Mouse (Mus musculus): ENCODE data around the gene Acot4.
"Not testable (repeated sequence)": the region's sequence is repeated elsewhere in the genome, so short reads cannot be mapped to it uniquely, and the experiment has no call there.

The Acot4 gene

DNA sequence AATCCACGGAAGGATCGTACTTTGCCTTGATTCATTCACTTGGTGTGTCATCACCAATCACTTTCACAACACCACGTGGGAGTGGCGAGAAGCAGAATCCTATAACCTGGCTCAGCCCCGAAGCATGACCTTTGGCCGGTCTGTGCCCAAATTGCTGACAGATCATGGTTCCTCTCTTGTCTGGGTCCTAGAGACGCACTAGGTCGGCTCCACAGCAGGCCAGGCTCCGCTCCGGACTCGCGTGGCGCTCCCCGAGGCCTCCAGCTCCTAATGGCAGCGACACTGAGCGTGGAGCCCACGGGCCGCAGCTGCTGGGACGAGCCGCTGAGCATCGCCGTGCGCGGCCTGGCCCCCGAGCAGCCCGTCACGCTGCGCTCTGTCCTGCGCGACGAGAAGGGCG is at the start of gene Acot4:
Gene Acot4 (plus strand): TSS at position 139 of the 400 bp plus-strand sequence.
- ATAC-seq (ENCODE audit: low TSS enrichment), result peak; percentile 78; the same call in 1 of the 2 replicates

DNA sequence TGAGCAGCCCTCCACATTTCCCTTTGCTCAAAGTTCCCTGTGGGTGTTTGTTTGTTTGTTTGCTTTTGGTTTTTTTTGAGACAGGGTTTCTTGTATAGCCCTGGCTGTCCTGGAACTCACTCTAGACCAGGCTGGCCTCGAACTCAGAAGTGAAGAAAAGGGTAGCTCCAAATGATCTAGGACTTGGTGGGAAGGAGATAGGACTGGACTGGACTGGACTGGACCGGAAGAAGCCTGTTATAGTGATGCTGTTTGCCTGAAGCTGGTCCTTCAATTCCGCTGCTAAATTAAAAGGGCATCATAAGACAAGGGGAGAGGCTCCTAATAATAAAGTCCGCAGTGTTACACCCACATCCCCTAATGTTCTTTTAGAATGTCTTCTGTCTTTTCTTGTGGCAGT is 49.7 kb upstream of the Acot4 start:
- ATAC-seq (ENCODE audit: low TSS enrichment), result no peak

DNA sequence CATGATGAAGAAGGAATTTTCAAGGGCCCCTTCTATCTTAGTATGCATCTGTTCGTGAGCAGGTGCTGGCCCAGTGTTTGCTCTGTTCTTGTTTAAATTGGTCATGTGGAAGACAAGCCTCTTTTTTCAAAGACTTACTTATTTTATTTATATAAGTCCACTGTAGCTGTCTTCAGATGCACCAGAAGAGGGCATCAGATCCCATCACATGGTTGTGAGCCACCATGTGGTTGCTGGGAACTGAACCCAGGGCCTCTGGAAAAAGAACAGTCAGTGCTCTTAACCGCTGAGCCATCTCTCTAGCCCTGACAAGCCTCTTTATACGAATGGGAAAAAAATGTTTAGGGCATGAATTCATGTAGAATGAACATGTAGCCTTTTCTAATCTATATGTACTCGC is 48.8 kb upstream of the Acot4 start:
- ATAC-seq (ENCODE audit: low TSS enrichment), result no peak

DNA sequence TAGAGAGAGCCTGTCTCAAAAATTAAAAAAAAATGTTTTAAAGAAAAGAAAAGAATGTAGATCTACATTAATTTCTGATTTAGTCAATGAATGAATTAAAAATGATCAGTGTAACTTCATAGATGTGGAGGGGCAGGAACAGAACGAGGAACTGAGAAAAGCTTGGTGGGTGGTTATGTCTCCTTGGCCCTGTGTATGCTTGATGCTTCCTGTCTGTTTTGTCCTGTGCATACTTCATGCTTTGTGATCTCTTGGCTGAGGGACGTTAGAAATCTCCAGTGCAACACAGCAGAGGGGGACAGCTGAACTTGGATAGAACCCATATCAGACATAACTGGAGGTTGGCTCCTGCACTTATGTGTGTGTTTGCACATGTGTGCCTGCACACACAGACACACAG is 41.0 kb upstream of the Acot4 start:
- no peak for ATAC-seq (ENCODE audit: low TSS enrichment)

GRCm38 (mm10) chr12:83998341-83999107 is 39.7 kb upstream of the Acot4 start:
- peak; percentile 94 for ATAC-seq (ENCODE audit: low TSS enrichment)

DNA sequence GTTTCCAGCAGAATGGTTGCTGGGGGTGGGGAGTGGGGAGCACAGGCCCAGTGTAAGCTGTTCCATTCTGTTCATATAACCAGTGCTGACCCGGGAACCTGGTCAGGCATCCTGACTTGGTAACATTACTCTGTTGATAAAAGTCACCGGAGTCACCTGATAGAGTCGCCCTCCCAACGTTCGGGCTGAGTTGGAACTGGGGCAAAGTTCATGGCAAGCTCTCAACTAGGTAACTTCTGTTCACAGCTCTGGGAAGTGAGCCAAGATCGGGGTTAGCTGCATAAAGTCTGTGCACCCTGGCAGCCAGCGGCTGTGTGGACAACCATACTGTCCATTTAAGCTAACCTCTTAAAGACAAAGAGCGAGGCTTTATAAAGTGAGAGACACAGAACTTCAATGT is 38.9 kb upstream of the Acot4 start:
- not testable (repeated sequence) for ATAC-seq (ENCODE audit: low TSS enrichment)

- no peak for ATAC-seq (ENCODE audit: low TSS enrichment)
Measured at GRCm38 (mm10) chr12:84000418-84000817, 37.8 kb upstream of the Acot4 start.

- ATAC-seq (ENCODE audit: low TSS enrichment), result no peak
Measured at GRCm38 (mm10) chr12:84003866-84004265, 34.3 kb upstream of the Acot4 start.

DNA sequence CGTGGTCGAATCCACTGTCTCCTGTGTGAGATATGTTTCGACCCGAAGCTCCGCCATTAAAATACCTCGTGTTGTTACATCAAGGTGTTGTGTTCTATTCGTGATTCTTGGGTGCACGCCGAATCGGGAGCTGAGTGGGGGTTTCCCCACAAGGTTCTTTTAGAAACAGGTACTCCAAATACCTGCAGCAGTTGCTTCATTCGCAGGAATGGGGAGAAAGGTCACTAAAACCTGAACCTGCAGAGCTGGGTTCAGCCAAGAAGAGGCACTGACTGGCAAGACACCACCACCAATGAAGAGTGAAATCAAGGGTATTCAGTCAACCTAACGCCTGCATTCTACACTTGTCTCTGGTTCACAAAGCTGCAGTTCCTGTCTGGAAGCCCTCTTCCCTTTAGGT is 29.9 kb upstream of the Acot4 start:
- no peak for ATAC-seq (ENCODE audit: low TSS enrichment)

GRCm38 (mm10) chr12:84008729-84009128 is 29.4 kb upstream of the Acot4 start:
- ATAC-seq (ENCODE audit: low TSS enrichment), result no peak

DNA sequence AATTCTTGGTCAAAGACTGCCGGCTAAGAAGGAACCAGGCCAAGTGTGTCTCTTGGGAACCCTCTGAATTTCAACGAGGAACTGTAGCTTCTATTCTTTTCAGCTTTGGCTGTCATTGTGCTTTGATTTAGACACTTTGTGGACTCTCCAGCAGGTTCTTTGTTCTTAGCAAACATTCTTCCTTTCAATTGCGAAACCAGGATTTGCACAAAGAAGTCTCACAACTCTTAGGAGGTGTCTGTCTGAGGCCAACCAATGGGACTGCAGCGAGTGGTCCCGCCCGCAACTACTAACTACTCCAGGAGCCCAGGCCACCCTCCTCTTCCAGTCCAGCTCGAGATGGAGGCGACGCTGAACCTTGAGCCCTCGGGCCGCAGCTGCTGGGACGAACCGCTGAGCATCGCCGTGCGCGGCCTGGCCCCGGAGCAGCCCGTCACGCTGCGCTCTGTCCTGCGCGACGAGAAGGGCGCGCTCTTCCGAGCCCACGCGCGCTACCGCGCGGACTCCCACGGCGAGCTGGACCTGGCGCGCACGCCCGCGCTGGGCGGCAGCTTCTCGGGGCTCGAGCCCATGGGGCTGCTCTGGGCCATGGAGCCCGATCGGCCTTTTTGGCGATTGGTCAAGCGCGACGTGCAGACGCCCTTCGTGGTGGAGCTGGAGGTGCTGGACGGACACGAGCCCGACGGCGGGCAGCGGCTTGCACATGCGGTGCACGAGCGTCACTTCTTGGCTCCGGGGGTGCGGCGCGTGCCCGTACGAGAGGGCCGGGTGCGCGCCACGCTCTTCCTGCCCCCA is 28.8 kb upstream of the Acot4 start, which contains the start of gene Acot1:
Gene Acot1 (plus strand): TSS at position 320 of the 795 bp plus-strand sequence.
- ATAC-seq (ENCODE audit: low TSS enrichment), result peak; percentile 76

DNA sequence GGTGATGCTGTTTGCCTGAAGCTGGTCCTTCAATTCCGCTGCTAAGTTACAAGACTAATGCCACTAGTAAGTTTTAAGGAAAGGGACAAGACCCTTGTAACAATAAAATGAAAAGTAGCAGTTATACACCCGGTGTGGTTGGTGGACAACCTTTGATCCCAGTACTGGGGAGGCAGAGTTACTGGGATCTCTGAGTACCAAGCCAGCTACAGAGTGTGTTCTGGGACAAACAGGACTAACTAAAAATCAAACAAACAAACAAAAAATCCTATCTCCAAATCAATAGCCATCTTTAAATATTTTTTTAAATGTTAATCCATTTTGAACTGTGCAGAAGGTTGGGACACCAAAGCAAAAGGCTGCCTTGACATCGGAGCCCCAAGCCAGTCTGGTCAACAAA is 28.0 kb upstream of the Acot4 start:
- no peak for ATAC-seq (ENCODE audit: low TSS enrichment)

GRCm38 (mm10) chr12:84011251-84012040 is 26.7 kb upstream of the Acot4 start:
- ATAC-seq (ENCODE audit: low TSS enrichment), result peak; percentile 42

DNA sequence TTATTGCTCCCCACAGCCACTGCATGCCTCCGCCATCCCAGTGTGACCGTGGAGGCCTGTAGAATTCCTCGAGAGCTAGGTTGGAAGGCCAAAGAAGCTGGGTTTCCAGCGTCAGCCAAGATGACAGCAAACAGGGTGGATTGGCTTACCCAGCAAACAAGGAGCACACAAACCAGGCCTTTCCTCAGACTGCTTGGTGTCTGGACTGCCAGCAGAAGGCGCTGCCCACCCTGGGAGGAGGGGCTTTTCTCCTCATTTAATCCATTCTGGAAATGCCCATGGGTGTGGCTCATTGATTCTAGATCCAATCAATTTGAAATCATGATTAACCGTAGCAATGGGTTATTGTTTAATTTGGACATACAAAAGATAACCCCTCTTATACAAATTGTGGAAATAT is 25.0 kb upstream of the Acot4 start:
- ATAC-seq (ENCODE audit: low TSS enrichment), result no peak

DNA sequence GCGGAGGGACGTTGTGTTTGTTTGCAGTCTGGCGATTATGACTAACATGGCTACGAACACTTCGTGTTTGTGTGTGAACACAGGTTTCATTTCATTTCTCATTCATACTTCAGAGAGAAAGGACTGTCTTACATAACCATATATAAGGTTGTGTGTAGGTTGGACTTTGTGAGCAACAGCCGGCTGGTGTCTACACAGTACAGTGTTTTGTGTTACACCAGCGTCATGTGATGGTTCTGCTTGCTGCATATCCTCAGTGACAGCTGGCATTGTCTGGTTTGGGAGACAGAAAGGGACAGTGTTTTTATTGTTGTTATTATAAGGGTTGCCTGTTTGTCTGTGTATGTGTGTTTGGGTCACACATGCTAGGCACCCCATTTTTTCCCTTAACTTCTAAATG is 24.5 kb upstream of the Acot4 start:
- ATAC-seq (ENCODE audit: low TSS enrichment), result peak; percentile 57

DNA sequence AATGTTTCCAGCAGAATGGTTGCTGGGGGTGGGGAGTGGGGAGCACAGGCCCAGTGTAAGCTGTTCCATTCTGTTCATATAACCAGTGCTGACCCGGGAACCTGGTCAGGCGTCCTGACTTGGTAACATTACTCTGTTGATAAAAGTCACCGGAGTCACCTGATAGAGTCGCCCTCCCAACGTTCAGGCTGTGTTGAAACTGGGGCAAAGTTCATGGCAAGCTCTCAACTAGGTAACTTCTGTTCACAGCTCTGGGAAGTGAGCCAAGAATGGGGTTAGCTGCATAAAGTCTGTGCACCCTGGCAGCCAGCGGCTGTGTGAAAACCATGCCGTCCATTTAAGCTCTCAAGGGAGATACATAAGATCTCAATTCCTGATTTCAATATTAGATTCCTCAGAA is 17.7 kb upstream of the Acot4 start:
- ATAC-seq (ENCODE audit: low TSS enrichment), result not testable (repeated sequence)

GRCm38 (mm10) chr12:84022266-84022665 is 15.9 kb upstream of the Acot4 start:
- not testable (repeated sequence) for ATAC-seq (ENCODE audit: low TSS enrichment)

DNA sequence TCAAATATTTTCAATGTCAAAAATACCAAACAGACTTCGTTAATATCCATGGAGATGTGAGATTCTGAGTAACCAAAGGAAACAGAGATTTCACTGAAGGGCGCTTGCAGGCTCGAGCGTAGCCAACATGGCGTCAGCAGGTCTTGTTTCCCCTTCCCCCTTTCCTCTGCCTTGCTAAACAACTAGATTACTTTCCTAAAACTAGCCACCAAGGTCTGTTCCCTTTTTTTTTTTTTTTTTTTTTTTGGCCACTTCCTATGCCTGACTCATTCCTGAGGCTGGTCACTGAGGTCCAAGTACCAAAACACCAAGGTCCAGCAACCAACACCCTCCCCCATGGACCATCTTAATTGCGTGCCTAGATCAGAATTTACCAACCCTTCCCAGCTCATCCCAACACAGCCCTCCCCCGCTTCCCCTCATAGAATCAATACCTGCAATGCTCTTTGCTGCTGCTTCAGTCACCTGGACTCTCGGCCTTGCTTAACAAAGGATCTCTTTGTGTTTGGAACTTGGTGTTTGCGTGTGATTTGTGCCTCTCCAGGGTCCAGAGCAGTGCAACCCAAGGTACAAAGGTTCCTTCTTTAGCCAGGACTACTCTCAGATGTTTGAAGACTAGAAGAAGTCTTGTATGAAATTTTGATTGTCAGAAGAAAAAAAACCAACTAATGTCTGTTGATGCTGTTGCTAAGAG is 15.0 kb upstream of the Acot4 start:
- no peak for ATAC-seq (ENCODE audit: low TSS enrichment)

GRCm38 (mm10) chr12:84025888-84026287 is 12.3 kb upstream of the Acot4 start:
- ATAC-seq (ENCODE audit: low TSS enrichment), result no peak

DNA sequence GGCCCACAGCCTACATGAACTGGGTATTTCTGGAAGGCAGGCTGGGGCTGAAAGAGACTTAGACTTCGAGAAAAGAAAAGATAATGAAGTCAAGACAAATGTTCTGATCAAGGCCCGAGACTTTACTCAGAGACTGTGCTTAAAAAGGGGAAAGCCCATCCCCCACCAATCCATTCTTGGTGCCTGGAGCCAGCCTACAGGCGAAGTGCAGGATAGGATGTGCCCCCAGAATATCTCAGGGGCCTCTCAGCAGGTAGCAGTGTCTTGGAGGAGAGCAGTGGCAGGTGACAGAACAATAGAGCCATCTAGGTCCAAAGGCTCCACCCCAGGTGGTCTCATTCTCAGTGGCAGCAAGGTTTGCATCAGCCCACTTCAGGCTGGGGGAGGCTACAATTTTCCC is 9.9 kb upstream of the Acot4 start:
- not testable (repeated sequence) for ATAC-seq (ENCODE audit: low TSS enrichment)

- ATAC-seq (ENCODE audit: low TSS enrichment), result not testable (repeated sequence)
Measured at GRCm38 (mm10) chr12:84029043-84029442, 9.1 kb upstream of the Acot4 start.
